In the genomic region with DNA sequence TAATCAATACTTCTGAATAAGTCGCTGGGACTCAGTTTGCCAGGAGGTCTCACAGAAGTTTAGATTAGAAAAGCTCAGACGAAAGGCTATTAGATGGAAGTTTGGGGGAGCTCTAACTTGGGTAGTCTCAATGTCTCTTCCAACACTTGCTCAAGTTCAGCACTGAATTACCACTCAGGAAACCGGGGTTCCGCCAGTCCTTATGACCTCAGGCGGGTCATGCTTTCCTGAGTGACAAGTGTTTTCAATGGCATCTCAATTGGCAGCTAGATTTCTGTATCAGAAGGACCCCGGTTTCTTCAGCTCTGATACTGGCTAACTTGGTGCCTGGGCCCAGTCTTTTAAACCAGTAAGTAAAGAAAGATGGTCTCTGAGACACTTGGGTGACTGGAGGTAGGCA, we compare ENCODE assay signal across 8 mouse cellular contexts. TPM values are rescaled to one million over a fixed set of nuclear protein-coding genes. Genes with fewer than 3 reads are reported as not detected.
A peak's percentile ranks its signal among the peaks of the same experiment; 100 is the strongest.
DNase-seq lines count a peak whose midpoint lies in the region; ATAC-seq and TF ChIP-seq lines count a peak whose summit lies in the region.

No protein-coding gene starts in this region.

- no peaks in the 10 kb centered on the region for H3K9me3 ChIP-seq in kidney, postnatal 0 days (replicated peaks; ENCODE audit: low read length)
- no peaks in the 10 kb centered on the region for H3K9me3 ChIP-seq in embryonic facial prominence, embryonic 14.5 days (ENCODE audit: control insufficient read depth, low read length)
- no peaks in the 10 kb centered on the region for H3K9me3 ChIP-seq in intestine, postnatal 0 days (ENCODE audit: control insufficient read depth)
- H3K9me3 ChIP-seq in neural tube, embryonic 13.5 days, result no peaks in the 10 kb centered on the region

- peak overlapping the region; percentile 47 for H3K4me3 ChIP-seq in kidney, postnatal 0 days (replicated peaks; ENCODE audit: low read depth, low read length)
- H3K4me3 ChIP-seq in embryonic facial prominence, embryonic 14.5 days (ENCODE audit: low read depth, low read length), result peak overlapping the region; percentile 45
- H3K4me3 ChIP-seq in intestine, postnatal 0 days (ENCODE audit: low read depth, low read length), result peak overlapping the region; percentile 44
- H3K4me3 ChIP-seq in neural tube, embryonic 13.5 days, result peak overlapping the region; percentile 44

- H3K4me2 ChIP-seq in kidney, postnatal 0 days (ENCODE audit: low read length), result peak overlapping the region; percentile 75
- peak overlapping the region; percentile 82 for H3K4me2 ChIP-seq in embryonic facial prominence, embryonic 14.5 days (ENCODE audit: low read depth, low read length)
- H3K4me2 ChIP-seq in intestine, postnatal 0 days (replicated peaks; ENCODE audit: low read depth), result peak overlapping the region; percentile 74
- peak overlapping the region; percentile 80 for H3K4me2 ChIP-seq in neural tube, embryonic 13.5 days

- H3K36me3 ChIP-seq in kidney, postnatal 0 days (ENCODE audit: insufficient read depth, low read length), result no peaks in the 10 kb centered on the region
- H3K36me3 ChIP-seq in embryonic facial prominence, embryonic 14.5 days (ENCODE audit: control insufficient read depth, insufficient read depth, low read length), result no peaks in the 10 kb centered on the region
- H3K36me3 ChIP-seq in intestine, postnatal 0 days (ENCODE audit: control insufficient read depth, insufficient read depth), result no peaks in the 10 kb centered on the region
- H3K36me3 ChIP-seq in neural tube, embryonic 13.5 days, result no peaks in the 10 kb centered on the region

- no peaks in the 10 kb centered on the region for H3K27me3 ChIP-seq in kidney, postnatal 0 days (ENCODE audit: insufficient read depth, low read length)
- peaks cover 26% of the 10 kb centered on the region for H3K27me3 ChIP-seq in embryonic facial prominence, embryonic 14.5 days (replicated peaks; ENCODE audit: control insufficient read depth, insufficient read depth, low read length)
- H3K27me3 ChIP-seq in intestine, postnatal 0 days (replicated peaks; ENCODE audit: control insufficient read depth, insufficient read depth, low read length), result no peaks in the 10 kb centered on the region
- peaks cover 58% of the 10 kb centered on the region for H3K27me3 ChIP-seq in neural tube, embryonic 13.5 days

- TF ChIP-seq CTCF in kidney, postnatal 0 days (IDR thresholded peaks at IDR 0.05; ENCODE audit: low read depth), result no peak
- no peak for TF ChIP-seq CTCF in intestine, postnatal 0 days (IDR thresholded peaks at IDR 0.05; ENCODE audit: low read depth)

- WGBS in kidney, postnatal 0 days, result 42% methylated on average over 6 of the region's 6 CpGs
- 42% methylated on average over 6 of the region's 6 CpGs for WGBS in embryonic facial prominence, embryonic 14.5 days
- 51% methylated on average over 6 of the region's 6 CpGs for WGBS in intestine, postnatal 0 days
- WGBS in neural tube, embryonic 13.5 days, result 46% methylated on average over 6 of the region's 6 CpGs

- ATAC-seq in kidney, postnatal 0 days (replicated peaks; ENCODE audit: low FRiP score, low read depth), result no peak
- ATAC-seq in embryonic facial prominence, embryonic 14.5 days (ENCODE audit: low read depth), result no peak
- no peak for ATAC-seq in intestine, postnatal 0 days
- ATAC-seq in neural tube, embryonic 13.5 days (ENCODE audit: low read depth), result no peak

- H3K4me1 ChIP-seq in kidney, postnatal 0 days (replicated peaks; ENCODE audit: insufficient read depth, low read length), result 0 out of 2 replicates have a peak, but pooled peaks cover 3% of the 10 kb centered on the region
- no peaks in the 10 kb centered on the region for H3K4me1 ChIP-seq in embryonic facial prominence, embryonic 14.5 days (ENCODE audit: control insufficient read depth, insufficient read depth, low read length)
- H3K4me1 ChIP-seq in intestine, postnatal 0 days (replicated peaks; ENCODE audit: control insufficient read depth, insufficient read depth, low read length), result no peaks in the 10 kb centered on the region
- no peaks in the 10 kb centered on the region; the same call in 1 of the 2 replicates for H3K4me1 ChIP-seq in neural tube, embryonic 13.5 days (replicated peaks)

- DNase-seq in kidney, postnatal 0 days (ENCODE audit: low spot score), result no peak
- DNase-seq in kidney, postnatal 14 days, result no peak
- no peak for DNase-seq in embryonic facial prominence, embryonic 14.5 days (ENCODE audit: low spot score)
- DNase-seq in thymus, adult 18-20 months, result no peak
- DNase-seq in frontal cortex, adult 2 months (ENCODE audit: extremely low spot score in 1 of 2, low spot score in 1 of 2), result no peak
- no peak for DNase-seq in adipocyte (ENCODE audit: low spot score)

- peak overlapping the region; percentile 65 for H3K9ac ChIP-seq in kidney, postnatal 0 days (ENCODE audit: low read depth, low read length)
- H3K9ac ChIP-seq in embryonic facial prominence, embryonic 14.5 days (ENCODE audit: low read depth, low read length), result peak overlapping the region; percentile 58
- H3K9ac ChIP-seq in intestine, postnatal 0 days (ENCODE audit: low read depth, low read length), result peak overlapping the region; percentile 42; the same call in 1 of the 2 replicates
- H3K9ac ChIP-seq in neural tube, embryonic 13.5 days, result peak overlapping the region; percentile 60; the same call in 1 of the 2 replicates

- H3K27ac ChIP-seq in kidney, postnatal 0 days, result peak overlapping the region; percentile 81
- H3K27ac ChIP-seq in embryonic facial prominence, embryonic 14.5 days (replicated peaks; ENCODE audit: low read depth, low read length), result no peak overlapping the region
- H3K27ac ChIP-seq in intestine, postnatal 0 days (ENCODE audit: low read depth, low read length), result no peak overlapping the region
- no peak overlapping the region for H3K27ac ChIP-seq in neural tube, embryonic 13.5 days (replicated peaks)

RNA-seq across cellular contexts. Expression of a gene that starts 40.2 kb away (rescaled TPM):
- polyA plus RNA-seq in kidney, postnatal 0 days (2015; fragmentation: Nextera tagmentation; extraction: Ambion mirVana), result 18.5 and 20.4 TPM in 2 replicates
- polyA plus RNA-seq in embryonic facial prominence, embryonic 14.5 days (2014; fragmentation: Nextera tagmentation; extraction: Ambion mirVana), result 8.9 and 10.6 TPM in 2 replicates
- polyA plus RNA-seq in intestine, postnatal 0 days (2015; fragmentation: Nextera tagmentation; extraction: Ambion mirVana), result 3.6 TPM in 2 replicates
- 4.9 and 6.3 TPM in 2 replicates for polyA plus RNA-seq in neural tube, embryonic 13.5 days (2015; fragmentation: Nextera tagmentation; extraction: Ambion mirVana)
- 41.5 and 51.0 TPM in 2 replicates for polyA plus RNA-seq in frontal cortex, adult 2 months (2012; rRNA removed)
